Mouse (Mus musculus) G1E (cell line): ENCODE measurements at regions not wholly inside any gene's neighbourhood (a gene's known extent, or its start where the extent isn't known, plus 50 kb on each side); places are given as distances from the start of the nearest gene placed in this dataset.

ENCODE experiments used
- CTCF ChIP-seq: IDR thresholded peaks from 2 replicates; pipeline ENCODE4 v1.5.1; 2012; ENCODE audit warnings: low read depth, low read length, inconsistent platforms, mixed read lengths
- GATA1 ChIP-seq: IDR thresholded peaks from 2 replicates; pipeline ENCODE4 v1.6.1; 2012; ENCODE audit warnings: borderline replicate concordance, low read length, inconsistent platforms, mixed read lengths
- GATA2 ChIP-seq: IDR thresholded peaks from 2 replicates; pipeline ENCODE4 v1.6.1; 2012; ENCODE audit warnings: low read depth, low read length, inconsistent platforms, borderline replicate concordance
- POLR2AphosphoS5 ChIP-seq: IDR thresholded peaks from 2 replicates; pipeline ENCODE4 v1.6.1; 2012; ENCODE audit warnings: low read depth, low read length, inconsistent platforms; ENCODE audit not compliant: insufficient replicate concordance
- TAL1 ChIP-seq: conservative IDR thresholded peaks from 2 replicates; pipeline ENCODE4 v1.6.1; 2012; ENCODE audit warnings: low read depth, low read length, inconsistent platforms, mixed read lengths

DNA sequence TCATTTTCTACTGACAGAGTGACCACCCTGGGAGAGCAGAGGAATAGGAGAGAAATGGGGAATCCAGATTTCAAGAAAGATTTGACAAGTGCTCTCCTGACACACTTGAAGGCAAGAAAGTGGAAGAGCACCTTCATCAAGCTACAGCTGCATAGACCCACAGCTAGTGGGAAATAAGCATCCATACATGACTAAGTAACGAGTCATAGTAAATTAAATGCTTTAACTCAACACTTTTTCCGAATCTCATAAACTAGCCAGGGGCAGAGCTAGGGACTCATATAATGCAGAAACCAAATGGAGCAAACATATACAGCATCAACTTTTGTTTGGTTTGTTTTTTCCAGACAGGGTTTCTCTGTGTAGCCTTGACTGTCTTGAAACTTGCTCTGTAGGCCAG lies 383.2 kb upstream of the Gm10306 start:
- TF ChIP-seq CTCF (no peak), TAL1 (no peak), GATA1 (no peak), POLR2AphosphoS5 (no peak), GATA2 (no peak)
